ENCODE assay signal across 7 mouse cellular contexts in genomic region chr4:135312706-135313105, GRCm38 (mm10). TPM values are rescaled to one million over a fixed set of nuclear protein-coding genes. Genes with fewer than 3 reads are reported as not detected.
DNase-seq lines count a peak whose midpoint lies in the region; ATAC-seq and TF ChIP-seq lines count a peak whose summit lies in the region.

No protein-coding gene starts in this region.

- H3K27me3 ChIP-seq in E14TG2a.4 (ENCODE audit: insufficient read depth, low read length), result no peaks in the 10 kb centered on the region
- H3K27me3 ChIP-seq in heart, embryonic 13.5 days (replicated peaks), result no peaks in the 10 kb centered on the region

- DNase-seq in 3T3-L1 (ENCODE audit: low read depth, low spot score), result peak; percentile 92
- peak; percentile 33 for DNase-seq in cerebellum, adult 9-10 months
- peak; percentile 71 to 84 for DNase-seq in kidney, postnatal 4 days
- DNase-seq in thymus, adult 18-20 months, result no peak

- H3K9me3 ChIP-seq in E14TG2a.4 (ENCODE audit: low read length), result no peaks in the 10 kb centered on the region
- H3K9me3 ChIP-seq in heart, embryonic 13.5 days, result peaks cover 3% of the 10 kb centered on the region; the same call in 1 of the 2 replicates

- ATAC-seq in heart, embryonic 13.5 days (ENCODE audit: extremely low read depth, insufficient number of reproducible peaks, low FRiP score, low TSS enrichment), result no peak
- peak; percentile 38 for ATAC-seq in megakaryocyte-erythroid progenitor cell, adult 5-6 weeks (replicated peaks; ENCODE audit: low FRiP score, low TSS enrichment, poor library complexity, severe bottlenecking)

- 12% methylated on average over 4 of the region's 4 CpGs for WGBS in heart, embryonic 13.5 days

- H3K4me3 ChIP-seq in E14TG2a.4 (replicated peaks; ENCODE audit: low read length), result peak overlapping the region; percentile 14
- H3K4me3 ChIP-seq in heart, embryonic 13.5 days, result 0 out of 2 replicates have a peak overlapping the region, but pooled peaks have one; percentile 3

- H3K36me3 ChIP-seq in E14TG2a.4 (ENCODE audit: insufficient read depth, low read length), result peaks cover 34% of the 10 kb centered on the region
- peaks cover 31% of the 10 kb centered on the region for H3K36me3 ChIP-seq in heart, embryonic 13.5 days

- peak overlapping the region; percentile 65 for H3K9ac ChIP-seq in heart, embryonic 13.5 days

- peak overlapping the region; percentile 97 for H3K27ac ChIP-seq in heart, embryonic 13.5 days (replicated peaks)

- H3K4me2 ChIP-seq in heart, embryonic 13.5 days, result peak overlapping the region; percentile 63

- TF ChIP-seq CTCF in E14TG2a.4 (conservative IDR thresholded peaks at IDR 0.05; ENCODE audit: low read length), result no peak

- peaks cover 70% of the 10 kb centered on the region for H3K4me1 ChIP-seq in E14TG2a.4 (replicated peaks; ENCODE audit: low read depth, low read length)
- peaks cover 63% of the 10 kb centered on the region for H3K4me1 ChIP-seq in heart, embryonic 13.5 days

RNA-seq across cellular contexts. Expression of gene Clic4, which starts 40.1 kb away (rescaled TPM):
- polyA plus RNA-seq in heart, embryonic 13.5 days (2015; fragmentation: Nextera tagmentation; extraction: Ambion mirVana), result 202 and 213 TPM in 2 replicates
- total RNA-seq in megakaryocyte-erythroid progenitor cell, adult 5-6 weeks (2014; fragmentation: Nextera tagmentation), result 77.8 and 83.9 TPM in 2 replicates
- total RNA-seq in megakaryocyte-erythroid progenitor cell, adult 5-6 weeks (2017), result 79.0 and 86.0 TPM in 2 replicates

RNA-seq across cellular contexts. Expression of gene Srrm1, which starts 40.4 kb away (rescaled TPM):
- polyA plus RNA-seq in heart, embryonic 13.5 days (2015; fragmentation: Nextera tagmentation; extraction: Ambion mirVana), result 141 and 146 TPM in 2 replicates
- total RNA-seq in megakaryocyte-erythroid progenitor cell, adult 5-6 weeks (2014; fragmentation: Nextera tagmentation), result 346 and 399 TPM in 2 replicates
- 181 and 189 TPM in 2 replicates for total RNA-seq in megakaryocyte-erythroid progenitor cell, adult 5-6 weeks (2017)

Comparison
In these comparisons a context has a peak if more than half of its experiments do, and no peak if none do; other contexts are left out.
1. DNase-seq: peak in 3T3-L1 (single experiment), cerebellum, adult 9-10 months (single experiment) and kidney, postnatal 4 days (2 of 2); none in thymus, adult 18-20 months (0 of 2).